Mouse (Mus musculus): ENCODE measurements around the gene Klhl5. TPM values are rescaled to one million over a fixed set of nuclear protein-coding genes. Genes with fewer than 3 reads are reported as not detected.

The Klhl5 gene
- polyA plus RNA-seq, 1 experiment: 25.2 TPM

DNA sequence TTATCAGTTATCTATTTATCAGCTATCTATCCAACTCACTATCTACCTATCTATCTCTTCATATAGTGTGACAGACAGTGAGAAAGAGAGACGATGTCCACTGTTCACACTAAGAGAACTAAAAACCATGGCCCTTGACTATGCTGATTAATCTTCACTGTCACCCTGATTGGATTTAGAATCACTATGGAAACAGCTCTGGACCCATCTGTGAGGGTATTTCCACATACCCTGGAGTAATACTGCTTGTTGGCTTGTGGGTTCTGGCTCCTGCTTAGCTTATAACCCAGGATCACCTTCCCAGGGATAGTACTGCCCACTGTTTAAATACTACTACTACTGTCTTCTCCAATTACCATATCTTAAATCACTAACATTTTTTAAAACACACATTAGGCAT is 74.9 kb downstream of the Klhl5 start:
- Histone ChIP-seq H3K27ac (ENCODE audit: insufficient read depth, low read depth, low read length) (no peak overlapping the region), H3K4me3 (ENCODE audit: insufficient read depth, low read depth, low read length) (no peak overlapping the region), H3K27me3 (replicated peaks; ENCODE audit: control insufficient read depth, insufficient read depth, low read length) (no peaks in the 10 kb centered on the region), H3K36me3 (ENCODE audit: control insufficient read depth, insufficient read depth, low read length) (no peaks in the 10 kb centered on the region), H3K4me1 (ENCODE audit: control insufficient read depth, insufficient read depth, low read length) (no peaks in the 10 kb centered on the region)
- no peak for DNase-seq
- no peak for TF ChIP-seq CTCF (conservative IDR thresholded peaks at IDR 0.05; ENCODE audit: insufficient read depth, insufficient read length, low read depth, low read length)
- TF ChIP-seq POLR2A (IDR thresholded peaks at IDR 0.05; ENCODE audit: low read depth, low read length): no peak
- WGBS: 91% methylated on average over 1 of the region's 1 CpGs

DNA sequence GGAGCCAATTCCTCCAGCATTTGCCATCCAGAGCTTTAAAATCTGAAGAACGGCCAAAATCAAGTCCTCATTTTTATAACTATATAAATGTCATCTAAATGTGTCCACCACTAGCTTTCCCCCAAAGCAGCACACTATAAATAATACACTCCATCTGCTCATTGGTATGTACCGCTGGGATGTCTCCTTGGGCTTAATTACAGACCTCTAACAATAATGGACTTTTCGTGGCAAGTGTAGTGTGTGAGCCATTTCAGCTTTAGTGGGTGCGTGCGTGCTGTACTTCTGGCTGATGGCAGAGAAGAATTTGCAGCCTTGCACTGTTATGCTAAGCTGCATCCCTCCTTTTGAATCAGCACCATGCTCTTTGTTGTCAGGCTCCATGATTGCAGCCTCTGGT is 84.3 kb downstream of the Klhl5 start:
- H3K36me3 ChIP-seq (ENCODE audit: control insufficient read depth, insufficient read depth, low read length): no peaks in the 10 kb centered on the region
- H3K4me1 ChIP-seq (ENCODE audit: control insufficient read depth, insufficient read depth, low read length): no peaks in the 10 kb centered on the region
- TF ChIP-seq CTCF (conservative IDR thresholded peaks at IDR 0.05; ENCODE audit: insufficient read depth, insufficient read length, low read depth, low read length) (no peak), POLR2A (IDR thresholded peaks at IDR 0.05; ENCODE audit: low read depth, low read length) (no peak)
- H3K27ac ChIP-seq (ENCODE audit: insufficient read depth, low read depth, low read length): no peak overlapping the region
- WGBS: 89% methylated on average over 5 of the region's 5 CpGs
- no peak for DNase-seq
- H3K4me3 ChIP-seq (ENCODE audit: insufficient read depth, low read depth, low read length): no peak overlapping the region
- H3K27me3 ChIP-seq (replicated peaks; ENCODE audit: control insufficient read depth, insufficient read depth, low read length): no peaks in the 10 kb centered on the region

DNA sequence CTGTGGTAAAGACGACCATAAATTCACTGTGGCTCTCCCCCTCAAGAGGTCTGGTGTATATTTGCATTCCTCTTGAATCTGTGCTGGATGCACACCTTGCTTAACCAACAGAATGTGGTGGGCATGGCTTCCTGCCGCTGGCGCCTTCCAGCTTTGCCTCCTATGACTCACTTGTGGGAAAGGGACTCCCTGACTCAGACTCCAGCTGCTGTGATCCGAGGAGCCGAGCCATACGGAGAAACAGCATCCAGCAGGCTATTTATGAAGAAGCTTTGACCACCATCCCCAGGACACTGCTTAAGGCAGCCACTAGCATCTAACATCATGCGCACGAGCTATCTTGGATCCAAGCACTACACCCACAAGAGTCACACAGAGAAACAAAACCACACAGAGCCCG is 87.1 kb downstream of the Klhl5 start:
- no peaks in the 10 kb centered on the region; the same call in 1 of the 2 replicates for H3K4me1 ChIP-seq (ENCODE audit: control insufficient read depth, insufficient read depth, low read length)
- H3K27me3 ChIP-seq (replicated peaks; ENCODE audit: control insufficient read depth, insufficient read depth, low read length): no peaks in the 10 kb centered on the region
- no peak for DNase-seq
- TF ChIP-seq POLR2A (IDR thresholded peaks at IDR 0.05; ENCODE audit: low read depth, low read length) (no peak), CTCF (conservative IDR thresholded peaks at IDR 0.05; ENCODE audit: insufficient read depth, insufficient read length, low read depth, low read length) (no peak)
- no peaks in the 10 kb centered on the region for H3K36me3 ChIP-seq (ENCODE audit: control insufficient read depth, insufficient read depth, low read length)
- H3K4me3 ChIP-seq (ENCODE audit: insufficient read depth, low read depth, low read length): no peak overlapping the region
- no peak overlapping the region for H3K27ac ChIP-seq (ENCODE audit: insufficient read depth, low read depth, low read length)
- WGBS: 88% methylated on average over 9 of the region's 9 CpGs

DNA sequence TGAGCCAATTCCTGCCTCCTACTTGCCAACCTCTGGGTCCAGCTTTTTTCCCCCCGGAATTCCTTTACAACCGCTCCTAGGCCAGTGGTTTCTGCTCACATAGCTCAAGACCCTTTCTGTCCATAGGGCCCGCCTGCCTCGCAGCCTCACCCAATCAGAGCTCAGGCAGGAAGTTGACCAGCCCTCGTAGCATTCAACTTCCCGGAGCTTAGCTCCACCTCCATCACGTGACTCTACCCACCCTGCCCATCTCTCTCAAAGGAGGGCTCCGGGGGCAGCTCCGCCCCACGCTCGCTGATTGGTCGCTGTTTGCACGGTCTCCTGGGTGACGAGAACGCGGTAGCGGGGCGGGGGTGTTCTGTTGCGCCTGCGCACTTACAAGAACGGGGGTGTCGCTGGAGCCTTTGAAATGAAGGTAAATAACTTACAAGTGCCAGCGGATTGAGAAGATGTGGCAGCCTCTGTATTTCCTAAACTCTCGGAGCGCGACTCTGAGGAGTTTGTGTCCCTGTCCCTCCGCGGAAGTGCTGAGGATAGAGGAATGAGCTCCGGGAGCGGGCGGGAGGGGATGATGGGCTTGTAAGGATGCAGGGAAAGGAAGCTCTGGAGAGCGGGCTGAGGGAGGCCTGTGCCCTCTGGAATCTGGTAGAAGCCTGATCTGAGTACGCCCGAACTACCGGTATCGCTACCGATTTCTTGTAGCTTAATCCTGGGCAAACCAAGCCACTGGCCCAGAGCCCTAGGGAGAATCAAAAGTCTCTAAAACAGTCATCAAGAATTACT is 92.2 kb downstream of the Klhl5 start, which contains the start of gene Wdr19:
Gene Wdr19 (plus strand): TSS at position 351 of the 783 bp plus-strand sequence.
- TF ChIP-seq CTCF (conservative IDR thresholded peaks at IDR 0.05; ENCODE audit: insufficient read depth, insufficient read length, low read depth, low read length): no peak
- peak; percentile 34 for TF ChIP-seq POLR2A (IDR thresholded peaks at IDR 0.05; ENCODE audit: low read depth, low read length)
- peak within 1 kb of the TSS; percentile 73 for H3K4me3 ChIP-seq (ENCODE audit: insufficient read depth, low read depth, low read length)
- no peaks in the 10 kb centered on the region for H3K36me3 ChIP-seq (ENCODE audit: control insufficient read depth, insufficient read depth, low read length)
- under 1% methylated on average over 37 of the region's 37 CpGs for WGBS
- no peaks in the 10 kb centered on the region; the same call in 1 of the 2 replicates for H3K4me1 ChIP-seq (ENCODE audit: control insufficient read depth, insufficient read depth, low read length)
- DNase-seq: peak; percentile 100
- H3K27ac ChIP-seq (ENCODE audit: insufficient read depth, low read depth, low read length): peak within 1 kb of the TSS; percentile 39; the same call in 1 of the 2 replicates
- no peaks in the 10 kb centered on the region for H3K27me3 ChIP-seq (replicated peaks; ENCODE audit: control insufficient read depth, insufficient read depth, low read length)

DNA sequence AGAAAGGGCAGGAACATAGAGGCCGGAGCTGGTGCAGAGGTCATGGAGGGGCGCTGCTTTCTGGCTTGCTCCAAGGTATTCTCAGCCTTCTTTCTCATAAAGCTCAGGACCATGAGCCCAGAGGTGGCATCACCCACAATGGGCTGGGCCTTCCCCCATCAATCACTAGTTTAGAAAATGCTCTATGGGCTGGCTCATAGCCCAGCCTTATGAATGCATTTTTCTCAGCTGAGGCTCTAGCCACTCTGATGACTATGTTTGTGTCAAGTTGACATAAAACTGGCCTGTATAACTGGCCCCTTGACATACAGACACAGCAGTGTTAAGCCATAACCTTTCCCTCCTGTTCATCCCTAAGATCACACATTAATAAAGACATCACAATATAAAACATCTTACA is 97.4 kb downstream of the Klhl5 start:
- TF ChIP-seq POLR2A (IDR thresholded peaks at IDR 0.05; ENCODE audit: low read depth, low read length) (no peak), CTCF (conservative IDR thresholded peaks at IDR 0.05; ENCODE audit: insufficient read depth, insufficient read length, low read depth, low read length) (no peak)
- no peaks in the 10 kb centered on the region for H3K4me1 ChIP-seq (ENCODE audit: control insufficient read depth, insufficient read depth, low read length)
- no peak overlapping the region for H3K27ac ChIP-seq (ENCODE audit: insufficient read depth, low read depth, low read length)
- no peaks in the 10 kb centered on the region for H3K27me3 ChIP-seq (replicated peaks; ENCODE audit: control insufficient read depth, insufficient read depth, low read length)
- 86% methylated on average over 2 of the region's 2 CpGs for WGBS
- no peaks in the 10 kb centered on the region for H3K36me3 ChIP-seq (ENCODE audit: control insufficient read depth, insufficient read depth, low read length)
- DNase-seq: no peak
- no peak overlapping the region for H3K4me3 ChIP-seq (ENCODE audit: insufficient read depth, low read depth, low read length)

DNA sequence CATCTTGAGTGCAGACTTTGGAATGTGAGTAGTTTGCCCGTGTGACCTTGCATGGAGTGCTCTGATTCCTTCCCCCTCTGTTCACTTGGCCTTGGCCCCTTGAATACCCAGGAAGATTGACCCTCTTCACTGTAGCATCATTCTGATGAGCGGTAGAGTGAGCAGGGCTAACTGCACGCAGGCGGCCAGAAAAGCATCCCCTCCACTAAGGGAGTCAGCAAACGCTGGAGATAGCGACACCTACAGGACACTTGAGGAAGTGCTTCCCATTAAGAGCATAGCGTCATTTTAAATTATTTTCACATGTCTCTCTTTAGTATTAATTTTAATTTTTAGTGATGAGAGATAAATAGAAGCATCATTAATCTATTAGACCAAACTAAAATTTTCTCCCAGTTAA is 106.0 kb downstream of the Klhl5 start:
- Histone ChIP-seq H3K4me1 (ENCODE audit: control insufficient read depth, insufficient read depth, low read length) (no peaks in the 10 kb centered on the region), H3K4me3 (ENCODE audit: insufficient read depth, low read depth, low read length) (no peak overlapping the region), H3K36me3 (ENCODE audit: control insufficient read depth, insufficient read depth, low read length) (no peaks in the 10 kb centered on the region; the same call in 1 of the 2 replicates), H3K27me3 (replicated peaks; ENCODE audit: control insufficient read depth, insufficient read depth, low read length) (no peaks in the 10 kb centered on the region), H3K27ac (ENCODE audit: insufficient read depth, low read depth, low read length) (no peak overlapping the region)
- peak; percentile 39 for DNase-seq
- 20% methylated on average over 7 of the region's 7 CpGs for WGBS
- TF ChIP-seq POLR2A (IDR thresholded peaks at IDR 0.05; ENCODE audit: low read depth, low read length): no peak
- peak; percentile 90 for TF ChIP-seq CTCF (conservative IDR thresholded peaks at IDR 0.05; ENCODE audit: insufficient read depth, insufficient read length, low read depth, low read length)

Other genes starting within 250 kb of the Klhl5 start
- 0.96 and 2.7 TPM in 2 replicates for gene Tlr1, start 174.0 kb upstream of the Klhl5 start, polyA plus RNA-seq (2012; rRNA removed)
- 0.33 and 0.41 TPM in 2 replicates for gene Tlr6, start 147.4 kb upstream of the Klhl5 start, polyA plus RNA-seq (2012; rRNA removed)
- gene Fam114a1, start 137.5 kb upstream of the Klhl5 start, polyA plus RNA-seq (2012; rRNA removed): 7.7 and 8.8 TPM in 2 replicates
- gene Tmem156, start 15.4 kb upstream of the Klhl5 start, polyA plus RNA-seq (2012; rRNA removed): 0.11 and 0.19 TPM in 2 replicates
- gene Wdr19, start 92.2 kb downstream of the Klhl5 start, polyA plus RNA-seq (2012; rRNA removed): 5.7 and 6.4 TPM in 2 replicates
- gene Rfc1, start 228.1 kb downstream of the Klhl5 start, polyA plus RNA-seq (2012; rRNA removed): 9.1 and 10.9 TPM in 2 replicates
- gene Klb, start 240.8 kb downstream of the Klhl5 start, polyA plus RNA-seq (2012; rRNA removed): 1.5 and 1.8 TPM in 2 replicates

Measured in kidney, adult 2 months (tissue).